Mouse (Mus musculus): ENCODE results near the gene Mef2a. TPM values are rescaled to one million over a fixed set of nuclear protein-coding genes. Genes with fewer than 3 reads are reported as not detected.

Mef2a gene
- polyA plus RNA-seq, 1 experiment from 2014 or later = 53.6 TPM

GRCm38 (mm10) chr7:67183786-67184185, 188.9 kb downstream of the Mef2a start:
- 35% methylated on average over 4 of the region's 4 CpGs for WGBS
- H3K27ac ChIP-seq = no peak overlapping the region
- no peaks in the 10 kb centered on the region for H3K9me3 ChIP-seq

More at GRCm38 (mm10) chr7:67183786-67184185, 188.9 kb downstream of the Mef2a start:
- Histone ChIP-seq H3K4me3 (no peak overlapping the region), H3K36me3 (no peaks in the 10 kb centered on the region), H3K4me1 (no peaks in the 10 kb centered on the region), H3K27me3 (no peaks in the 10 kb centered on the region), H3K9ac (no peak overlapping the region), H3K4me2 (no peak overlapping the region)
- no peak for ATAC-seq (ENCODE audit: insufficient number of reproducible peaks, low FRiP score, low TSS enrichment, low read depth)

Other genes with a start within 250 kb of the Mef2a start
- 16.3 and 18.0 TPM in 2 replicates for gene Lysmd4, start 150.3 kb downstream of the Mef2a start, polyA plus RNA-seq (2015; fragmentation: Nextera tagmentation; extraction: Ambion mirVana)